Mouse (Mus musculus): ENCODE data around the gene Nkx6-2.

Gene Nkx6-2

DNA sequence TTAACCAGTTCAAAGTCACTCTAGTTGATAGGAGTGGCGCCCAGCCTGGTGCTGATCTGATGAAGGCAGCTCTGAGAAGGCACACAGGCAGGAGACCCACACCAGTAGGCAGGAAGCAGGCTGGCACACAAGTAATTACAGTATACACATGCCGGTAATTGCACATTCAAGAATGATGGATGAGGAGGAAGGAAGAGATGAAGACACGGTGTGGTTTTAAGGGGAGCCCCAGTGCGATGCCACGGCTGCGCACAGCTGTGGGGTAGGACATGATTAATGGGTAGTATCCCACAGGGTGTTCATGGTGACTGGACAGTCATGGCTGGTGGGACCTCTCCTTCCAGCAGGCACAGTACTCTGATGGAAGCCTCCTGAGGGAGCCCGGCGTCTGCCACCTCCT, 16.1 kb downstream of the Nkx6-2 start:
- no peak for DNase-seq (ENCODE audit: low read depth, low spot score)

DNA sequence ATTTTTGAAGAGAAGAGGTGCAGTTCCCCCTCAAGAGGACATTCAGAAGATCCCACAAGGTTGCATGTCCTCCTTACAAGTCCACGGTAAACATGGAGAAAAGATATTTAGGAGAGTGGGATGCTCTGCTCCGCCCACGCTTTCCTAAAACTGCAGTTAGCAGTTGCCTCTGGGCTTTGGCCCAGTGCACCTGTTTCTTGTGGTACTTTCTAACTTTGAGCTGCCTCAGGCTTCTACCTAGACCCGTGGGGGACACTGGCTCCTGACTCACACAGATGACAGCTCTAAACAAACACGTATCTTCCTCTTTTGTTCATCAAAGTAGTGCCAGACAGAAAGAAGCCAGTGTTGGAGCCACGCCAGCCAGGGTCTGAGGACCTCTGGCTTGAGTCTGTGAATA, 16.6 kb downstream of the Nkx6-2 start:
- no peak for DNase-seq (ENCODE audit: low read depth, low spot score)

DNA sequence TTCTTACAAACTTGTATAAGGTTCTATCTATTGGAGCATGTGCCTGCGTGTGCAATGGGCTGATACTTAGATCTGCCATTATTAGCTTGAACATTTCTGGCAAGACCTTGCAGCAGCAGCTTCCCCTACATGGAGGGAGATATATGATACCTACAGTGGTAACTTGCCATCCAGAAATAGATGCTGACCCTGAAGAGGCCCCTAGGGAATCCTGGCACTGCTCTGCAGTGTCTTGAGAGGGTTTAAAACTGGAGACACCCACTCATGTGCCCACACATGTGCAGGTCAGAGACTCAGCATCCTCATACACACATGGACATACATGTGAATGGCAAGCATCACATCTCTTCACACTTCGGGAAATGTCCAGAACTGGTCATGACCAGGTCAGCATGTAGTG, 18.4 kb downstream of the Nkx6-2 start:
- DNase-seq (ENCODE audit: low read depth, low spot score): no peak

DNA sequence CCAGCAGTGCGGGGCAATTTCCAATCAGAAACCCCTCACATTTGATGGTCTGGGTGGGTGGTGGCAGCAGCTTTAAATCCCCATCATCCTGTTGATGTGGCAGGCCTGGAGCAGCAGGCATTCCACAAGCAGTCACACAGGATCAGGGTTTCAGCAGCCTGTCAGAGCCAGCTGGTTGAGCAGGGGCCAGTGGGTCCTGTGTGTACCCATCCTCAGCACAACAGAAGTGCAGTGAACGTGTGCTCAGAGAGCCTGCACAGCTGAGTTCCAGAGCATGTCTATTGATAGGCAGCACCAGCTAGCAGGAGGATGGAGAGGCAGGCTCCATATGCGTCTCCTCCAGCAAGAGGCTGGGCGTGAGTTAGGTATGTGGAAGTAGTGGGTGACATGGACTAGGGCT, 19.2 kb downstream of the Nkx6-2 start:
- no peak for DNase-seq (ENCODE audit: low read depth, low spot score)

DNA sequence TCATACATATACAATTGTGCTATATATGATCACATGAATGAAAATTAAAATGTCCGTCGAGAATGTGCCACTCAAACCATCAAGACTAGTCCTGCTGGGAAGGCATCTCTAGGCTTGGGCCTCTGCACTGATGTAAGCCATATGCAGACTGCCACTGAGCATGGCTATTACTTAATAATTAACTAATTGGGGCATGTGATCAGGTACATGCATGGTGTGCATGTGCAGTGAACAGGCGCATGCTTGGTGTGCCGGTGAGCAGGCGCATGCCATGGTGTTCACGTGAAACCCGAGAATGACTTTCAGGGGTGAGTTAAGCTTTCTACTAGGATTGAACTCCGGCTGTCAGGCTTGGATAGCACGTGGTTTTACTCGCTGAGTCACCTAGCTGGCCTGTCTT, 22.9 kb downstream of the Nkx6-2 start:
- DNase-seq (ENCODE audit: low read depth, low spot score): no peak

DNA sequence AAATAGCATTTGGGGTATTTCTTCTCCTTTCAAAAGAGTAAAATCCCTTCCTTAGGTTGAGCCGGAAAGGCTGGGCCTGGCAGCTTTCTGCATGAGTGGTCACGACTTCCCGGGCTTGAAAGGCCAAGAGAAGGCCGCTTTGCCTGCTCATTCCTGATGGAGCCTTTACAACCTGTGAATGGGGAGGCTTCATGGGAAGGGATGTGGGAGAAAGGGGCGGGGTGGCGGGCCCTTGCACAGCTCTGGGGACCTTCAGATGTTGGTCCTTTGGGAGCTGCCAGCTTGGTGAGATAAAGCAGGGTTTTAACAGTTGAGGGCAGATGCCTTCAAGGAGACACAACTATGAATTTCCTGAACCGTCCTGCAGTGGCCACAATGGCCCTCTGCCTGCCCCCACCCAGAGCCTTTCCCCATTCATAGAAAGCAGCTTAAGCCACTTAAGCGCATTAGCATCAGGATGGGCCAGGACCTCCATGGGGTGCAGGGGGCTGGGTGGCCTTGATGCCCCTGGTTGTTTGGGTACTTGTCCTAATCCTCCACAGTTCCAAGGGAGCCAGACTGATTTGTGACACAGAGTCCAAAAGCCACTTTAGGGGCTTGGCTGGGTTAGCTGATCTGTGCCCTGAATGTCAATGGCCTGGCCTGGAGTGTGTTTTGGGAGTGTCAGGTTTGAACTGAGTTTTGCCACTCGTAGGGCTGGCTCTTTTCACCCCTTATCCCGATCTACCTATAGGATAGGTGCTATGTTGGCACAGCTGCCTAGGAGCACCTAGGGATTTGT, 25.7 kb downstream of the Nkx6-2 start:
- DNase-seq (ENCODE audit: low read depth, low spot score): no peak

DNA sequence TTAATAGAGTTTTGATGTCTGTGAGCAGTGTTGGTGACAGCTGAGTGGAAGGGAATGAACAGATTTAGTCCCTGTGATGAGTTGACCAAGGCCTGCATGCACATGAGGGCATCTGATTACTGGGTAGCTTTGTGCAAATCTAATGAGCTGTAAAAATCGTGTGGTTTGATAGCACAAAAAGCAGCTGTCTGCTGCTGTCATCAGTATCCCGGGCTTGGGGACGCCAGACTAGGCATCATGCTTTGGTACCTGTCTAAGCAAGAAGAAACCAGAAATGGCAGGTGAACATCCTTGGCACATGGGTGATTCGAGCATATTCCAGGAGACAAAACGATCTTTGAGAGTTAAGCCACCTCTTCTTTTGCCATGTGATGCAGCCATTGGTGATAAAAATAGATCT, 26.3 kb downstream of the Nkx6-2 start:
- DNase-seq (ENCODE audit: low read depth, low spot score): no peak

DNA sequence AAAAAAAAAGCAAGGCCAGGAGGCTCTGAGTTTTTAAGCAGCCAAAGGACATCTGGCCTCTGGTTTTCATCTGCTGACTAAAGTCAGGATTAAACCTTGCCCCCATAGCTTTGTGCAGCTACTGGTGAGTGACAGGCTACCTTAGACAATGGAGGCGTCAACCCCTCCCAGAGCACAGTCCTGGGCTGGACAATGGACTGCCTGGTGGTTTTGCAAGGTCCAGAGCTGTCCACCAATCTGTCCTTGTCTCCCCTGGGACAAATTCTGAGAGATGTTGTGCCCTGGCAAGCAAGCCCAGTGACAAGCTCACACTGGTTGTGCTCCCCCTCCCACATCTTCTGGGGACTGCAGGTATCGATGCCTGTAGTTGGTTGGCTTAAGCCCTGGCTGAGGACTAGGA, 31.1 kb downstream of the Nkx6-2 start:
- DNase-seq (ENCODE audit: low read depth, low spot score): no peak

DNA sequence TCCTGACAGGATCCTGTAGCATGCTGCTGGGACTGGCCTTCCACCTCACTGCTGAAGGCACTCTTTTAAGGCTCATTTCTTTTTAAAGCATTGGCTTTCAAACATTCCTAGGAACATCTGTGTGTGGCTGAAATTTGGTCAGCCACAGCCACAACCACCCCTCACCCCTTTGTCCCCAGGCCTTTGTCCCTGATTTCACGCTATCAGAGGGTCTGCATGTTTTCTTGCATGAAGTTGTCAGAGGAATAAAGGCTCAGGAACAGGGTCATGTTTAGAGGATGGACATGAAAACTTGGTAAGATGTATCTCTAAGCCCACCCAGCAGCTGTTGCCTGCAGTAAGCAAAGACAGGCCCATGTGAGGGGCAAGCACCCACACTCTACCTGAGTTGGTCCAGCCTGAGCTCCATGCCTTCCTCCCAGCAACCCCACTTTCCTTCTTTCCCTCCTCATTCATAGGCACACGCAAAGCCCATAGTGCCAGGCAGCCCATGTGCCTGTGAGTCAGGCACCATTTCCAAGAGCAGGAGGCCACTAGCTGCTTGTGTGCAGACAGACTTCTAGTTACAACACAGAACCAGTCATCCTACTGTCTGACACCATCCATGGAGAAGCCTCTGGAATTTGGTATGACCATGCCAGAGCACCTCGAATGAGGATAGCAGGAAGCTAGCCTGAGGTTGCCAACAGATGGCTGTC, 32.4 kb downstream of the Nkx6-2 start:
- no peak for DNase-seq (ENCODE audit: low read depth, low spot score)

DNA sequence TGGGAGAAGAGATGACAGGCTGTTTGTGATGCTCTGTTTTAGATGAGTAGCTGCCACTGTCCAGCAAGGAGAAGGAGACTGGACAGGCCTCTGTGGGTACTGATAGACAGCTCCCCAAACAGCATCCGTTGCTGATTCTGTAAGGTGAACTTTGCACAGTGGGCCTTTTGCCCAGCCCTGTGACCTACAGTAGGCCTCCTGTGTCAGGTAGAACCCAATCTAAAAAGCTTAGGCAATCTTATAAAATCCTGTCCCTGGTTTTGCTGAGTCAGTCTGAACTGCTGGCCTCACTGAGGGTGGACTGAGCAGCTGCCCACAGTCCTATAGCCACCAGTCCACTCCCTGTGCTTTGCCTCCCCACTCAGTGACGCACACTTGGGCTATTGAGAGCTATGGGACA, 35.3 kb downstream of the Nkx6-2 start:
- no peak for DNase-seq (ENCODE audit: low read depth, low spot score)

DNA sequence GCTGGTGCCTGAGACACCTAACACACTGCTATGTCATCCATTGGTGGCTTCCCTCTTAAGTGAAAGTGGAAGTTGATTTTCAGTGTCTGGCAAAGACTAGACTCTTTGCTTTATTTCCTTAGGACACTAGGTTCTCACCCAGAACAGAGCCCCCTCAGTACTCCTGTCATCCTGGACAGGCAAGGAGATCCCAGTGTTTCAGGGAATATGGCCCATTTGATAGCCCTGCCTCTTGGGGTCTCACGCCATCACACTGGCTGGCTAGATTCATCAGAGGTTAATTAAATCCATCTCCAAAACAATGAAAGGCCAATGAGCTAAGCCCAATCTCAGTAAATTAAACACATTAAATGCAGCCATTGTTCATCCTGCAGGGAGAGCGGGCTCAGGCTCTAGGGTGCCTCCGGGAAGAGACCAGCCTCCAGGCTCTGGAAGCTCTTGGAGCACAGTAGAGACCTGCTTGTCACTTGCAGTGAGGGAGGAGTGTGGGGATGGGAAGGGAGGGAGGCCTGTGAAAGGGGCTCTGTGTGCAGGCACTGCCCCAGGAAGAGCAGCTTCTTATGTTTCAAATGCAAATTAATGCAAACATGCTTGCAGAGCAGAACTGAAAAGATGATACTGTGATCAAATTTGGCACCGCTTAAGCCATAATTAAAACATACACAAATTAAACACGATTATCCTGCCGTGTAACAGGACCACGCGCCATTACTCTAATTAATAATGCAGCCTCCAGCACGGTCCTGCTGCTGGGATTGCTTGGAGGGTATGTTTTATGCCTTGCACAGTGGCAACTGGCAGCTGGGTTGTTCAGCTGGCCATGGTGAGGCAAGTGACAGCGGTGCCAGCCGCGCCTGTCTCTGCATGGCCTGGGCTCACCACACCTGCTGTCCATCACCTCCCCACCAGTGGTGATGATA, 37.6 kb downstream of the Nkx6-2 start:
- no peak for DNase-seq (ENCODE audit: low read depth, low spot score)

DNA sequence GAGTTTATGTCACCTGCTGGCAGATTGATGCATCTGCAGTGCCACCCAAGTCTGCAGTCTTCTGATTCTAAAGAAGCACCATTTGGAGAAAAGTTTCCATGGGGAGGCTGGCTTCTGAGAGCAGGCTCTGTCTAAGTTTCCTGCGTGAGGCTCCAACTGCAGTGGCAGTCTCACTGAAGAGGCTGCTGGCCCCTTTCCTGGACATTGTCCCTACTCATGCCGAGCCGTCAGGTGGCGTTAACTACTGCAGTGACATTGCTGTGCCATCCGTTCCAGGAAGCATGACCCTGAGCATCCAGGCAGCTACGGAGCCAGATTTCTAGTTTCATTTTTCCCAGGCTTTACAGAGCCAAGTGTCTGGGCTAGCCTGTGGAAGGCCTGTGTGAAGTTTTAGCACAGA, 41.2 kb downstream of the Nkx6-2 start:
- no peak for DNase-seq (ENCODE audit: low read depth, low spot score)

DNA sequence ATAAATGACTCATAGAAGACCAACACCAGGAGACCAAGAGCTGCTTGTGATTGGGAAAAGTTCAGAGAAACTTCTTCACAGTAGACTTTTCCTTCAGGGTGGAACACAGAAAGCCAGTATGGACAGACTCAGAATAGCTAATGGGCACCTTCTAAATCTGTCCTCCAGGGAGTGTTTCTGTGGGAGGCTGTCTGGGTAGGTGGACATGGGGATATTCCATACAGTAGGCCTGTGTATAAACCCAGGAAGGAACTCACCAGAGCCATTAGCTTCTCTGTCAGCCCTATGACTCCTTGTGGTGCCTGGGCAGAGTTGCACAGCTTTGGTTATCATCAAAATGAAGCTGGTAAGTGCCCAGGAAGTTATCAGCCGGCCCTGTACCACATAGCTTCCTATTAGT, 42.0 kb downstream of the Nkx6-2 start:
- DNase-seq (ENCODE audit: low read depth, low spot score): no peak

DNA sequence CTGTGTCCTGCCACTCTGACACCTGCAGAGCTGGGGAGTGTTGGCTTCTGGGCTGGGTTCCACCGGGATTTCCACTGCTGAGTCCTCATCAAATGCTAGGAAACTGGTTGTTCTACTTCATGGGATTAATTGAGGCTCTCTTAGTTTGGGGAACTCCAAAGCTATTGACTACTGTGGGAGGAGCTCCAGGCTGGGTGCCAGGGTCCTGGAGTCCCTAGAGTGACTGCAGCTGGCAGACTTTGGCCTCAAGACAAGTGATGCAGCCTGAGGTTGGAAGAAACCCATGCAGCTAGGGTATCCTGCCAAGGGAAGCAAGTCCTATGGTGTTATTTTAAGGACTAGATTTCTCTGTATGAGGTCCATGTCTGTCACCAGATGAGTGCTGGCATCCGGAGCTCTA, 44.1 kb downstream of the Nkx6-2 start:
- DNase-seq (ENCODE audit: low read depth, low spot score): no peak

DNA sequence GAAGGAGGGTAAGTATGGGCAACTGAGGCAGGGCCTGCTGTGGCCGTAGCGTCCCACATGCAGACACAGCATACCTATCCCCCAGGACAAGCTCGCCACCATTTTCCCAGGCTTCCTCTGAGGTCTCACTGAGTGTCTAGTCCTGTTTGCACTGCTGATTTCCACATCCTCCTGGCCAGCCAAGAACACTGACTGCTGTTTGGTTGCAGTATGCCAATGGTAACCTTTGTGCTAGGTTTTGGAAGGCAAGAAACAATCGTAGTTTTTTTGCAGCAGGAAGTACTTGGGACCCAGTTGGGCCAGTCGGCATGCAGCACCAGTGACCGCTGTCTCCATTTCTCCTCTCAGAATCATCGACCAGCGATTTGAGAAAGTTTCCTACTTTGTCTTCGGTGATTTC, 44.8 kb downstream of the Nkx6-2 start:
- no peak for DNase-seq (ENCODE audit: low read depth, low spot score)

DNA sequence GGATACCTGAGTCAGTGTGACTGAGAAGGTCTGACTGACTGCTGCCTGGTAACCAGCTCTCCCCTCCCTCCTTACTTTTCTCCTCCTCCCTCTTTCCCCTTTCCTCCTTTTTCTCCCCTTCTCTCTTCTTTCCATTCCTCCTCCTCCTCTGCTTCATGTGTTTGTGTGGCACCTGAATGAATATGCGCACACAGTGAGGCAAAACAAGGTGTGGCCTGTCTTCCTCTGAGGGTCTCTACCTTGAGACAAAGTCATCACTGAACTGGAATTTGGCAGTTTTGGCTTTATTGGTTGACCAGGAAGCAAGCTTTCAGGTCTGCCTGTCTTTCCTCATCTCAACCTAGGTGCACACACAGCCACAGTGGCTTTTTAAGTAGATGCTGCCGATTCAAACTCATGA, 45.8 kb downstream of the Nkx6-2 start:
- DNase-seq (ENCODE audit: low read depth, low spot score): no peak

DNA sequence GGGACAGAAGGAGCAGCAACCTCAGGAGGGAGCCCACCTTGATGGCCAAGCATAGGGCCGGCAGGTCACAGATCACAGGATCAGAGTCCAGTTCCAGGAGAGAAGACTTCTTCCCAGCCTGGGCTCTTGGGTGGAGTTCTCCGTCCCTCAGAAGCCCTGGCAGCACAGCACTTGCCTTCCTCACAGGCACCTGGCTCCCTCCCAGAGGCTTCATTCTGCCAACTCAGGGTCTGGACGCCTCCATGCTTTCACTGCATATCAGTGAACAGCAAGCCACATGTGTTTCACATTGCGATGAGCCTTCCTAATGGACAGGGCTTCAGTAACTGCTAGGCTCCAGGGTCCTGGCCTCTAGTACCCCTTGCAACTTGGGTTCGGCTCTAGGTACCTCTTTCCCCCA, 46.3 kb downstream of the Nkx6-2 start:
- no peak for DNase-seq (ENCODE audit: low read depth, low spot score)

DNA sequence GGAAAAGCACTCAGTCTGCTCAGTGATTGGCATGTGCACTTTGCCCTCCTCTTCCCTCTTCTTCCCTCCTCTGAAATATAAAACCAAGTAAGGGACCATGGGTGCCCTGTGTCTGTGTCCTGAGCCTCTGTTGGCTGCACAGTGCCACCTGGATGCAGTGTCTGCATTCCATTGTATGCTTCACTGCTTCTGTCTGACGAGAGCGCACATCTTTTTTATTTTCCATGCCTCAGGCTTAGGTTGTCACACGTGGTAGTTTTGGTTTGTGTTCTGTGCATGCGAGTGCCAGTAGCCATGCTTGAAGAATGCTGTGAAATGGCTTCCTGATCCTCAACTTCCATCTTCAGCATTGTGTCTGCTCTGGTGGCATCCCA, 51.2 kb downstream of the Nkx6-2 start:
- no peak for DNase-seq (ENCODE audit: low read depth, low spot score)

DNA sequence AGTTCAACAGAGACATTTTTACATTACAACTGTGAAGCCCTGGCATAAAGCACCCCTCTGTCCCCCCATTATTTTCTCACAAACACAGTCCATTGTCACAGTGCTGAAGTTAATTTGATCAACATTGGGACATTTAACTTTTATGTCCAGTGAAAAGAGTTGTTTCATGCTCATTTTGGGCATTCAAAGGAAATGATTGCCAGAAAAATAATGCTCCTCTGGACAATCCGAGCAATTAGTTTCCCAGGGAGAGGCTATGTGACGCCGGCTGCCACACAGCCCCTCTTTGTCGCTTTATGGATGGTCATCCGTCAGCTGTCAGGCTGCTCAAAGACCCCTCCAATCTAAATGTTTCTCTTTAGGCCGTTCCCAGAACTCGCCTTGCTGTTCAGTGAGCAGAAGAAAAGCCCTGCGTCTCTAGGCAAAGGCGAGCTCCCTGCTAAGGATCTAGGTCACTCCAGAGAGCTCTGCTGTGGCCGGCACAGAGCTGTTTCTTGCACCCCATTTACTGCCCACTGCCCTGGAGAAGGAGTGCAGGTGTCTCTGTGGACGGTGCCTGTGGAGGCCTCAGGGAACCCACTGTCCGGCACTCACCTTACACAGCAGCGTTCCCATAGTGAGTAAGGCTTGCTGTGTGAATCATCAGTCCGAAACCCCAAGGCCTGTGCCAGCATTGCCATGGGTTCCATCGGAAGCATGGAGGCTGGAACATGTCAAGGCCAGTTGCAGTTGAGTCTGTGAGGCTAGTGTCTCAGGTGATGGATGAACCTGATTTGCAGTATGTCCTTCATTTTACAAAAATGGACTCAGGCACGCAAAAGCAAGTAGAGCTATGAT, 51.8 kb downstream of the Nkx6-2 start:
- peak; percentile 35 for DNase-seq (ENCODE audit: low read depth, low spot score)

Data from embryo, embryonic 11.5 days (tissue).